Mouse (Mus musculus): Measurements from ENCODE around the gene Gm3417. TPM values are rescaled to one million over a fixed set of nuclear protein-coding genes. Genes with fewer than 3 reads are reported as not detected.
"Not testable (repeated sequence)": the region's sequence is repeated elsewhere in the genome, so short reads cannot be mapped to it uniquely, and the experiment has no call there.

Gm3417 gene
- polyA plus RNA-seq, 1 experiment from 2014 or later = 1.6 TPM

DNA sequence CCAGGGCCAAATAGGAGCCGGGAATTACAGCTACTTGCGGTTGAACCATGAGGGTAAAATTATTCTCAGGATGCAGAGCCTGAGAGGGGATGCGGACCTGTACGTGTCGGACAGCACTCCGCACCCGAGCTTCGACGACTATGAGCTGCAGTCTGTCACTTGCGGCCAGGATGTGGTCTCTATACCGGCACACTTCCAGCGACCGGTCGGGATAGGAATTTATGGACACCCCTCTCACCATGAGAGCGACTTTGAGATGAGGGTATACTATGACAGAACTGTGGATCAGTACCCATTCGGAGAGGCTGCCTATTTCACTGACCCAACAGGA lies 34.9 kb downstream of the Gm3417 start:
- H3K27ac ChIP-seq (replicated peaks) = peak overlapping the region; percentile 90
- no peak; the same call in 1 of the 2 replicates for ATAC-seq (ENCODE audit: low FRiP score, low TSS enrichment)

DNA sequence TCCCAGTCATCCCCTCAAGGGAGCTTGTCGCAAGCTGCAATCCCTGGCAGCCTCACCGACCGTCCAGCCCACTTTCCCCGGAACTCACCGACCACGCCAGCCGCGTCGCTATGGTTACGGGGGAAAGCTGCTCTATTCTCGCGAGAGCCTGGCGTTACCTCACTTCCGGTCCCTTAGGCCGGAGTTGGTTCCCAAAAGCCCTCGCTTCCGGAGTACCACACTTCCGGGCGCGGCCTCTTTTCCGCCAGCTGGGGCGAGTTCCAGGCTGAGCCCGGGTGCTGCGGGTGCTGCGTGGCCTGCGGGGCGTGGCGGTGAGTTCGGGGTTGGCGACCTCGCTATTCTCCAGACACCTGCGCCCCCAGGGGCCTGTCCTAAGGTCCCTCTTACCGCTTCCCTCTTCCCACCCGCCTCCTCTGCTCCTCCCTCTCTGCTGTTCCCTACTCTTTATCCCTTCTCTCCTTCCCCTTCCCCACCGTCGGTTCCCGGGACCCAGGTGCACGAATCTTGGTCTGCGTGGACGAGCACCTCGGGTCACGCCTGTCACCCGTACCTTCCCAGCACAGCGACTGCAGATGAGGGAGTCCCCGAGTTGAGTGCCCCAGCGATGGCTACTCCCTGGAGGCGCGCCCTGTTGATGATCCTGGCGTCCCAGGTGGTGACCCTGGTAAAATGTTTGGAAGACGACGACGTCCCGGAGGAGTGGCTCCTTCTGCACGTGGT lies 35.4 kb downstream of the Gm3417 start, which contains the start of the genes Wdr27 and 1600012H06Rik:
Gene Wdr27, minus strand, starts transcription at position 150 of the 720 bp plus-strand sequence.
Gene 1600012H06Rik, plus strand, starts transcription at position 176 of the 720 bp plus-strand sequence.
- no peaks in the 10 kb centered on the region for H3K27me3 ChIP-seq (ENCODE audit: control insufficient read depth, insufficient read depth, low read length)
- WGBS = under 1% methylated on average over 53 of the region's 54 CpGs

More for the DNA sequence above, 34.9 kb downstream of the Gm3417 start:
- H3K9ac ChIP-seq (ENCODE audit: low read length) = peak overlapping the region; percentile 89
- DNase-seq (ENCODE audit: low spot score) = no peak
- H3K36me3 ChIP-seq (ENCODE audit: control insufficient read depth, insufficient read depth, low read length) = no peaks in the 10 kb centered on the region
- peak overlapping the region; percentile 94 for H3K4me2 ChIP-seq (replicated peaks; ENCODE audit: low read depth)
- 16% methylated on average over 16 of the region's 16 CpGs for WGBS
- no peaks in the 10 kb centered on the region for H3K4me1 ChIP-seq (replicated peaks; ENCODE audit: control insufficient read depth, insufficient read depth)
- H3K27me3 ChIP-seq (ENCODE audit: control insufficient read depth, insufficient read depth, low read length) = no peaks in the 10 kb centered on the region
- TF ChIP-seq EP300 (optimal IDR thresholded peaks at IDR 0.05) = no peak
- TF ChIP-seq CTCF (IDR thresholded peaks at IDR 0.05; ENCODE audit: low read depth) = no peak
- H3K9me3 ChIP-seq (ENCODE audit: control insufficient read depth, low read length) = no peaks in the 10 kb centered on the region
- H3K4me3 ChIP-seq (ENCODE audit: low read depth, low read length) = peak overlapping the region; percentile 82

DNA sequence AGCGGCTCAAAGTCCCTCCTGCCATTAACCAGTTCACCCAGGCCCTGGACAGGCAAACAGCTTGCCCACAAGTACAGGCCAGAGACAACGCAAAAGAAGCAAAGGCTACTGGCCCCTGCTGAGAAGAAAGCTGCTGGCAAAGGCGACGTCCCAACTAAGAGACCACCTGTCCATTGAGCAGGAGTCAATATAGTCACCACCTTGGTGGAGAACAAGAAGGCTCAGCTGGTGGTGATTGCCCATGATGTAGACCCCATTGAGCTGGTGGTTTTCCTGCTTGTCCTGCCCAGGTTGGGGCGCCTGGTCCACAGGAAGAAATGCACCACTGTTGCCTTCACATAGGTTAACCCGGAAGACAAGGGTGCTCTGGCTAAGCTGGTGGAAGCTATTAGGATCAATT lies 36.4 kb downstream of the Gm3417 start:
- H3K9me3 ChIP-seq (ENCODE audit: control insufficient read depth, low read length); H3K4me3 ChIP-seq (ENCODE audit: low read depth, low read length); H3K4me1 ChIP-seq (replicated peaks; ENCODE audit: control insufficient read depth, insufficient read depth); H3K27me3 ChIP-seq (ENCODE audit: control insufficient read depth, insufficient read depth, low read length); DNase-seq (ENCODE audit: low spot score); H3K36me3 ChIP-seq (ENCODE audit: control insufficient read depth, insufficient read depth, low read length); H3K27ac ChIP-seq (replicated peaks); ATAC-seq (ENCODE audit: low FRiP score, low TSS enrichment): not testable (repeated sequence)
- peak overlapping the region; percentile 94 for H3K4me2 ChIP-seq (replicated peaks; ENCODE audit: low read depth)
- WGBS = 65% methylated on average over 6 of the region's 6 CpGs
- H3K9ac ChIP-seq (ENCODE audit: low read length) = peak overlapping the region; percentile 62; the same call in 1 of the 2 replicates

More for the DNA sequence above, 35.4 kb downstream of the Gm3417 start, which contains the start of the genes Wdr27 and 1600012H06Rik:
- Histone ChIP-seq H3K4me2 (replicated peaks; ENCODE audit: low read depth) (peak within 1 kb of the TSS; percentile 94), H3K9ac (ENCODE audit: low read length) (peak within 1 kb of the TSS; percentile 89), H3K36me3 (ENCODE audit: control insufficient read depth, insufficient read depth, low read length) (no peaks in the 10 kb centered on the region), H3K27ac (replicated peaks) (peak within 1 kb of the TSS; percentile 90), H3K9me3 (ENCODE audit: control insufficient read depth, low read length) (no peaks in the 10 kb centered on the region), H3K4me1 (replicated peaks; ENCODE audit: control insufficient read depth, insufficient read depth) (no peaks in the 10 kb centered on the region), H3K4me3 (ENCODE audit: low read depth, low read length) (peak within 1 kb of the TSS; percentile 82)
- ATAC-seq (ENCODE audit: low FRiP score, low TSS enrichment) (peak; percentile 98), DNase-seq (ENCODE audit: low spot score) (peak; percentile 99)
- TF ChIP-seq CTCF (IDR thresholded peaks at IDR 0.05; ENCODE audit: low read depth) = no peak
- TF ChIP-seq EP300 (optimal IDR thresholded peaks at IDR 0.05) = peak; percentile 99

DNA sequence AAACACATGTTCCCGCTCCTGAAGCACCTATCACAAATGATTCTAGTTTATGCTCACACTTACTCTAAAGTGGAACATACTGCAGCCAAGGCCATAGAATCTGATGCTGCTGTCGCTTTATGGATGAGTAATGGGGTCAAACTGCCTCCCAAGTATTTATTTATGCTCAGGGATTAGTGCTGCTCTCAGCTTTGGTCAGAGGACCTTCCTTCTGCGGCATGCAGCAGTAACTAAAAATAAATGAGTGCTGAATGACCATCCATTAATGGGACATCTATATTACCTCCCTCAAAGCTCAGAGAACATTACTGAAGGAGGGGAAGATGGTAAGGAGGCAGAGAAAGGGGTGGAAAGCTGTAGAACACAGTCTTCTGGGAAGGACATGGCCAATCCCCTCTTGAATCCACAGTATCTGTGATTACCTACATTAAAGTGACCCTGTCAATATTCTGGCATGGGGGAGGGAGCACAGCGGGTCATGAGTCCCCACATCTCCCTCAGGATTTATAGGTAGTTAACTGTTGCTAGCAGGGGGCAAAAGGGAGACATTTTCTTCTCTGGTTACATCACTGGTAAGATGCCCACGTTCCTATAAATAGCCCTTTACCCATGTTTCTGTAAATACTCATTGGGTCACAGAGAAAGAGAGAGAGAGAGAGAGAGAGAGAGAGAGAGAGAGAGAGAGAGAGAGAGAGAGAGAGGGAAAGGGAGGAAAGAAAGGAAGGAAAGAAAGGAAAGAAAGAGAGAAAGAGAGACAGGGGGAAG lies 42.6 kb downstream of the Gm3417 start:
- H3K4me1 ChIP-seq (replicated peaks; ENCODE audit: control insufficient read depth, insufficient read depth) = no peaks in the 10 kb centered on the region
- TF ChIP-seq EP300 (optimal IDR thresholded peaks at IDR 0.05) (no peak), CTCF (IDR thresholded peaks at IDR 0.05; ENCODE audit: low read depth) (no peak)
- no peak overlapping the region for H3K27ac ChIP-seq (replicated peaks)
- H3K9ac ChIP-seq (ENCODE audit: low read length) = no peak overlapping the region
- no peak overlapping the region for H3K4me3 ChIP-seq (ENCODE audit: low read depth, low read length)
- H3K9me3 ChIP-seq (ENCODE audit: control insufficient read depth, low read length) = no peaks in the 10 kb centered on the region
- H3K4me2 ChIP-seq (replicated peaks; ENCODE audit: low read depth) = no peak overlapping the region
- no peak for DNase-seq (ENCODE audit: low spot score)
- H3K27me3 ChIP-seq (ENCODE audit: control insufficient read depth, insufficient read depth, low read length) = no peaks in the 10 kb centered on the region
- ATAC-seq (ENCODE audit: low FRiP score, low TSS enrichment) = no peak
- WGBS = 49% methylated on average over 5 of the region's 5 CpGs
- no peaks in the 10 kb centered on the region for H3K36me3 ChIP-seq (ENCODE audit: control insufficient read depth, insufficient read depth, low read length)

DNA sequence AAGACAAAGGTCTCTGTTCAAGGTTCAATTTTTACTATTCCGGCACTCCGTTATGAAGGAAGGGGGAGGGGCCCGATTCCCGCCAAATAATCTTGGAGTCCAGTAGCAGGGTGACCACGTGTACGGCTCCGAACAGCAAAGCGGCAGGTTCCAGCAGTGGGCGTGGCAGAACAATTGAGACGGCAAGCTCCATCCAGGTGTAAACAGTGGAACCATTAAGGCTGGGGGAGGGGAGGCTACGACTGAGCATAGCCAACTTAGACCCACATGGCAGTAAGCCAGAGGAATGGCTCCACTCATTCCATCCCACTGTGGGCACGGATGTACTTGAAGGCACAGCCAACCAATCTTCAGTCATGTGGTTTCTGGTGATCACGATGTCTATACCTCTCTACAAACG lies 43.3 kb downstream of the Gm3417 start:
- H3K4me2 ChIP-seq (replicated peaks; ENCODE audit: low read depth); H3K36me3 ChIP-seq (ENCODE audit: control insufficient read depth, insufficient read depth, low read length); H3K9me3 ChIP-seq (ENCODE audit: control insufficient read depth, low read length); H3K9ac ChIP-seq (ENCODE audit: low read length); H3K27ac ChIP-seq (replicated peaks); H3K4me3 ChIP-seq (ENCODE audit: low read depth, low read length); H3K27me3 ChIP-seq (ENCODE audit: control insufficient read depth, insufficient read depth, low read length); ATAC-seq (ENCODE audit: low FRiP score, low TSS enrichment); H3K4me1 ChIP-seq (replicated peaks; ENCODE audit: control insufficient read depth, insufficient read depth); DNase-seq (ENCODE audit: low spot score): not testable (repeated sequence)
- WGBS = 47% methylated on average over 13 of the region's 14 CpGs

DNA sequence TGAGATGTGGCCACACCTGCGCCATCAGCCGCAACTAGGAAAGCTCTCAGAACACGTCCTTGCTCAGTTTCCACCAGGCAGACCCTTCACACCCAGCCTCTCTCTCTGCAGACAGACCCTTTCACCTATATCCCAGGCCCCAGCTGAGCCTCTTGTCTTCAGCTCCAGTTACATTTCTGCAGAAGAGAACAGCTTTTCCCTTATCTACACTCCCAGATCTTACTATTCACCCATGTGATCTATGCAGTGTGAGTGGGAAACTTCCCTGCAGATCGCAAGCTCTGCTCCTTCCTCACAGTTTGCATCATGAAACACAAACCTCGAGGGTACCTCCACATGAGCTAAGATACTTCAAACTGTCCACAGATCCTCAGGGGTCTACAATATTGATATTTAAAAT lies 47.1 kb downstream of the Gm3417 start:
- no peak for DNase-seq (ENCODE audit: low spot score)
- Histone ChIP-seq H3K4me3 (ENCODE audit: low read depth, low read length) (no peak overlapping the region), H3K9me3 (ENCODE audit: control insufficient read depth, low read length) (no peaks in the 10 kb centered on the region), H3K4me2 (replicated peaks; ENCODE audit: low read depth) (no peak overlapping the region), H3K27ac (replicated peaks) (no peak overlapping the region), H3K27me3 (ENCODE audit: control insufficient read depth, insufficient read depth, low read length) (no peaks in the 10 kb centered on the region), H3K4me1 (replicated peaks; ENCODE audit: control insufficient read depth, insufficient read depth) (no peaks in the 10 kb centered on the region), H3K36me3 (ENCODE audit: control insufficient read depth, insufficient read depth, low read length) (no peaks in the 10 kb centered on the region), H3K9ac (ENCODE audit: low read length) (no peak overlapping the region)
- TF ChIP-seq EP300 (optimal IDR thresholded peaks at IDR 0.05) = no peak
- no peak for TF ChIP-seq CTCF (IDR thresholded peaks at IDR 0.05; ENCODE audit: low read depth)
- no peak for ATAC-seq (ENCODE audit: low FRiP score, low TSS enrichment)
- 81% methylated on average over 5 of the region's 5 CpGs for WGBS

Data from stomach, postnatal 0 days (tissue).